Mouse (Mus musculus) E14TG2a.4 (cell line): ENCODE results near the gene Atp11a.

ENCODE experiments used
- H3K27me3 ChIP-seq: 2 replicates; pipeline ENCODE4 v1.6.1; 2014; ENCODE audit warnings: low read length, control low read depth; ENCODE audit not compliant: insufficient read depth
- H3K36me3 ChIP-seq: 2 replicates; pipeline ENCODE4 v1.6.1; 2014; ENCODE audit warnings: low read length, control low read depth; ENCODE audit not compliant: insufficient read depth
- H3K4me1 ChIP-seq: replicated peaks from 2 replicates; pipeline ENCODE4 v1.6.1; 2014; ENCODE audit warnings: low read depth, low read length, control low read depth
- H3K4me3 ChIP-seq: replicated peaks from 2 replicates; pipeline ENCODE4 v1.5.1; 2014; ENCODE audit warnings: mild to moderate bottlenecking, low read length
- H3K9me3 ChIP-seq: 2 replicates; pipeline ENCODE4 v1.6.1; 2014; ENCODE audit warnings: low read length, control low read depth
- CTCF ChIP-seq: conservative IDR thresholded peaks from 2 replicates; pipeline ENCODE4 v1.5.1; 2014; ENCODE audit warnings: low read length
- NANOG ChIP-seq: IDR thresholded peaks from 2 replicates; pipeline ENCODE4 v1.6.1; 2014; ENCODE audit warnings: borderline replicate concordance, low read length, mixed read lengths
- POU5F1 ChIP-seq: IDR thresholded peaks from 2 replicates; pipeline ENCODE4 v1.6.1; 2014; ENCODE audit warnings: low read length, borderline replicate concordance

Gene Atp11a

GRCm38 (mm10) chr8:12887772-12888435 lies 131.1 kb downstream of the Atp11a start:
- H3K4me1 ChIP-seq: peaks cover 37% of the 10 kb centered on the region
- H3K27me3 ChIP-seq: no peaks in the 10 kb centered on the region
- H3K36me3 ChIP-seq: peaks cover 74% of the 10 kb centered on the region
- peaks cover 17% of the 10 kb centered on the region for H3K9me3 ChIP-seq
- H3K4me3 ChIP-seq: no peak overlapping the region
- TF ChIP-seq CTCF (no peak), POU5F1 (no peak), NANOG (no peak)

- Histone ChIP-seq H3K4me3 (no peak overlapping the region), H3K36me3 (peaks cover 64% of the 10 kb centered on the region), H3K27me3 (no peaks in the 10 kb centered on the region), H3K9me3 (peaks cover 17% of the 10 kb centered on the region), H3K4me1 (peaks cover 27% of the 10 kb centered on the region)
- TF ChIP-seq POU5F1: no peak
- no peak for TF ChIP-seq CTCF
- no peak for TF ChIP-seq NANOG
Observed at GRCm38 (mm10) chr8:12889046-12889598, 132.3 kb downstream of the Atp11a start.

GRCm38 (mm10) chr8:12892882-12893446 lies 136.2 kb downstream of the Atp11a start:
- Histone ChIP-seq H3K4me1 (peaks cover 59% of the 10 kb centered on the region), H3K4me3 (no peak overlapping the region), H3K27me3 (no peaks in the 10 kb centered on the region), H3K36me3 (peaks cover 42% of the 10 kb centered on the region), H3K9me3 (no peaks in the 10 kb centered on the region)
- TF ChIP-seq NANOG: no peak
- TF ChIP-seq POU5F1: no peak
- no peak for TF ChIP-seq CTCF

GRCm38 (mm10) chr8:12893797-12894578 lies 137.2 kb downstream of the Atp11a start:
- TF ChIP-seq POU5F1 (no peak), NANOG (no peak)
- Histone ChIP-seq H3K27me3 (no peaks in the 10 kb centered on the region), H3K4me3 (no peak overlapping the region), H3K4me1 (peaks cover 61% of the 10 kb centered on the region), H3K36me3 (peaks cover 38% of the 10 kb centered on the region), H3K9me3 (no peaks in the 10 kb centered on the region)

GRCm38 (mm10) chr8:12894783-12895534 lies 138.1 kb downstream of the Atp11a start:
- H3K4me3 ChIP-seq: peak overlapping the region; percentile 17; the same call in 1 of the 2 replicates
- no peaks in the 10 kb centered on the region for H3K9me3 ChIP-seq
- peaks cover 29% of the 10 kb centered on the region for H3K36me3 ChIP-seq
- TF ChIP-seq NANOG: no peak
- TF ChIP-seq CTCF: no peak
- no peak for TF ChIP-seq POU5F1
- no peaks in the 10 kb centered on the region for H3K27me3 ChIP-seq
- H3K4me1 ChIP-seq: peaks cover 58% of the 10 kb centered on the region

- peaks cover 23% of the 10 kb centered on the region for H3K36me3 ChIP-seq
- no peaks in the 10 kb centered on the region for H3K27me3 ChIP-seq
- TF ChIP-seq CTCF (peak; percentile 67), POU5F1 (no peak)
- peaks cover 55% of the 10 kb centered on the region for H3K4me1 ChIP-seq
- peak overlapping the region; percentile 17; the same call in 1 of the 2 replicates for H3K4me3 ChIP-seq
- no peaks in the 10 kb centered on the region for H3K9me3 ChIP-seq
Observed at GRCm38 (mm10) chr8:12895535-12896150, 138.8 kb downstream of the Atp11a start.

GRCm38 (mm10) chr8:12896494-12897373 lies 139.9 kb downstream of the Atp11a start:
- TF ChIP-seq NANOG (no peak), CTCF (peak; percentile 63)
- Histone ChIP-seq H3K27me3 (no peaks in the 10 kb centered on the region), H3K4me3 (no peak overlapping the region), H3K9me3 (no peaks in the 10 kb centered on the region), H3K36me3 (peaks cover 12% of the 10 kb centered on the region), H3K4me1 (peaks cover 45% of the 10 kb centered on the region)
